Mouse (Mus musculus): ENCODE data around the gene L3mbtl4.

DNA sequence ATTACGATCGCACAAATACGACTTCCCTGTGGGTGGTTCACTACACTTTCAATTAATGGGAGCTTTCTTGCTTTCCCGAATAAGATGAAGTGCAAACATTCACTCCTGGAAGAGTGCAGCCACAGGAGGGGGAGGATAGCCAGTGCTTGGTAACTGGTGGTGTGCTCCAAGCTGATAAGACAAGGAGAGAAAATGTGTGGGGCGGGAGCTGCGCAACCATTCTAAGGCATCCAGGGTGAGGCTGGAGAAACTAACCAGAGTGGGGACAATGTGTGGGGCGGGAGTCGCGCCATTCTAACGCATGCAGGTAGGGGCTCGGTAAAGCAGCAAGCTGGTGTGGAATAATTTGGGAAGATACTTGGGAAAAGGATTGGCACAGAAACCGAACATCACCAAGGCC is 36.6 kb upstream of the L3mbtl4 start:
- TF ChIP-seq POLR2A (IDR thresholded peaks at IDR 0.05; ENCODE audit: low read depth, low read length) (no peak), CTCF (IDR thresholded peaks at IDR 0.05; ENCODE audit: borderline replicate concordance, insufficient read depth, low read length) (no peak)

Data from embryonic fibroblast, embryonic 13.5 days (primary cell).